Mouse (Mus musculus) gonadal fat pad, adult 2 months (tissue): Measurements from ENCODE around the gene Rassf1. TPM values are rescaled to one million over a fixed set of nuclear protein-coding genes. Genes with fewer than 3 reads are reported as not detected.

Experiments used
- DNase-seq: peaks from one replicate; pipeline ENCODE4 v3.0.0-alpha.2; 2012; ENCODE audit warnings: low read depth
- polyA plus RNA-seq: library from polyadenylated mRNA; depleted of rRNA; stranded (reverse); fragments of >200 nt; gene quantifications from 2 replicates; pipeline ENCODE4 v1.2.3, GENCODE M21; 2012

The Rassf1 gene
- polyA plus RNA-seq, 1 experiment, result 36.8 TPM

GRCm38 (mm10) chr9:107540420-107540819 lies 10.9 kb upstream of the Rassf1 start:
- no peak for DNase-seq

GRCm38 (mm10) chr9:107541005-107541404 lies 10.3 kb upstream of the Rassf1 start:
- DNase-seq, result no peak

GRCm38 (mm10) chr9:107541474-107542351 lies 9.6 kb upstream of the Rassf1 start, which contains the start of the genes Cyb561d2 and Nprl2:
Gene Cyb561d2, minus strand, starts transcription at chr9:107542193.
Gene Nprl2, plus strand, starts transcription at chr9:107542226.
- DNase-seq, result peak; percentile 74

- no peak for DNase-seq
Observed at GRCm38 (mm10) chr9:107542352-107542686, 9.0 kb upstream of the Rassf1 start.

GRCm38 (mm10) chr9:107542721-107543120 lies 8.6 kb upstream of the Rassf1 start:
- DNase-seq, result no peak

- no peak for DNase-seq
Observed at GRCm38 (mm10) chr9:107543299-107543698, 8.1 kb upstream of the Rassf1 start.

- DNase-seq, result no peak
Observed at GRCm38 (mm10) chr9:107544196-107544700, 7.1 kb upstream of the Rassf1 start.

GRCm38 (mm10) chr9:107544729-107545128 lies 6.6 kb upstream of the Rassf1 start:
- no peak for DNase-seq

- DNase-seq, result no peak
Observed at GRCm38 (mm10) chr9:107545199-107545598, 6.2 kb upstream of the Rassf1 start.

- DNase-seq, result no peak
Observed at GRCm38 (mm10) chr9:107545602-107546001, 5.8 kb upstream of the Rassf1 start.

- no peak for DNase-seq
Observed at GRCm38 (mm10) chr9:107547026-107547425, 4.3 kb upstream of the Rassf1 start, which contains the start of gene Zmynd10. Gene Zmynd10, plus strand, starts transcription at chr9:107547298.

GRCm38 (mm10) chr9:107547957-107548356 lies 3.4 kb upstream of the Rassf1 start:
- no peak for DNase-seq

GRCm38 (mm10) chr9:107548820-107549219 lies 2.5 kb upstream of the Rassf1 start:
- no peak for DNase-seq

GRCm38 (mm10) chr9:107549297-107550074 lies 1.9 kb upstream of the Rassf1 start:
- no peak for DNase-seq

GRCm38 (mm10) chr9:107550491-107551116 lies 751 bp upstream of the Rassf1 start:
- no peak for DNase-seq

GRCm38 (mm10) chr9:107551890-107552355 lies 568 bp downstream of the Rassf1 start:
- no peak for DNase-seq

GRCm38 (mm10) chr9:107552690-107553393 lies 1.5 kb downstream of the Rassf1 start:
- no peak for DNase-seq

GRCm38 (mm10) chr9:107553541-107554318 lies 2.4 kb downstream of the Rassf1 start:
- DNase-seq, result no peak

GRCm38 (mm10) chr9:107554319-107554825 lies 3.0 kb downstream of the Rassf1 start:
- no peak for DNase-seq

- DNase-seq, result no peak
Observed at GRCm38 (mm10) chr9:107555031-107555457, 3.7 kb downstream of the Rassf1 start.
